Mouse (Mus musculus) left cerebral cortex, postnatal 36 days (tissue): ENCODE results near the gene Pygb. TPM values are rescaled to one million over a fixed set of nuclear protein-coding genes. Genes with fewer than 3 reads are reported as not detected.

Source experiments
- total RNA-seq, 2 experiments: library from RNA; stranded (reverse); gene quantifications; 2 replicates each; pipeline ENCODE4 v1.2.3; 2021

Pygb gene
- total RNA-seq, 2 experiments from 2014 or later = 116 to 126 TPM

Other genes starting within 250 kb of the Pygb start
- not detected for gene Cst7, start 216.3 kb upstream of the Pygb start, total RNA-seq
- 10 to 100 TPM; 46.2 to 62.4 TPM for gene Apmap, start 178.2 kb upstream of the Pygb start, total RNA-seq
- gene Acss1, start 118.2 kb upstream of the Pygb start, total RNA-seq = 10 to 100 TPM; 18.1 to 18.5 TPM
- under 1 TPM in 1 of 2 experiments, not detected in 1; 0.09 TPM for gene Vsx1, start 97.4 kb upstream of the Pygb start, total RNA-seq
- gene Entpd6, start 37.7 kb upstream of the Pygb start, total RNA-seq = 10 to 100 TPM; 43.7 to 49.4 TPM
- gene Abhd12, start 118.0 kb downstream of the Pygb start, total RNA-seq = 100 to 1,000 TPM; 296 to 337 TPM
- 1 to 10 TPM; 1.3 to 2.2 TPM for gene Gins1, start 118.7 kb downstream of the Pygb start, total RNA-seq